Mouse (Mus musculus) limb, embryonic 12.5 days (tissue): ENCODE results near the gene Arhgef5. TPM values are rescaled to one million over a fixed set of nuclear protein-coding genes. Genes with fewer than 3 reads are reported as not detected.
"Not testable (repeated sequence)": the region's sequence is repeated elsewhere in the genome, so short reads cannot be mapped to it uniquely, and the experiment has no call there.

Experiments
- ATAC-seq: fragments of 200-750 bp; cut with Nextera tagmentation; 2 replicates; pipeline ENCODE4 v1.8.0; 2017; ENCODE audit warnings: low read depth, moderate TSS enrichment; ENCODE audit not compliant: insufficient number of reproducible peaks, insufficient read depth, low FRiP score, low TSS enrichment
- H3K27ac ChIP-seq: fragments of 300-500 bp; sonication (generic); 2 replicates; pipeline ENCODE4 v1.5.1; 2016; ENCODE audit warnings: mild to moderate bottlenecking, moderate library complexity
- H3K27me3 ChIP-seq: fragments of 300-500 bp; sonication (generic); 2 replicates; pipeline ENCODE4 v1.6.1; 2016; ENCODE audit warnings: mild to moderate bottlenecking, moderate library complexity
- H3K36me3 ChIP-seq: fragments of 300-500 bp; sonication (generic); 2 replicates; pipeline ENCODE4 v1.6.1; 2016; ENCODE audit warnings: mild to moderate bottlenecking, moderate library complexity
- H3K4me1 ChIP-seq: fragments of 300-500 bp; sonication (generic); replicated peaks from 2 replicates; pipeline ENCODE4 v1.6.1; 2016
- H3K4me2 ChIP-seq: fragments of 300-500 bp; sonication (generic); 2 replicates; pipeline ENCODE4 v1.6.1; 2016; ENCODE audit warnings: mild to moderate bottlenecking, moderate library complexity
- H3K4me3 ChIP-seq: fragments of 300-500 bp; sonication (generic); replicated peaks from 2 replicates; pipeline ENCODE4 v1.5.1; 2016; ENCODE audit warnings: mild to moderate bottlenecking
- H3K9ac ChIP-seq: fragments of 300-500 bp; sonication (generic); replicated peaks from 2 replicates; pipeline ENCODE4 v1.6.1; 2016; ENCODE audit warnings: mild to moderate bottlenecking, moderate library complexity
- H3K9me3 ChIP-seq: fragments of 300-500 bp; sonication (generic); 2 replicates; pipeline ENCODE4 v1.6.1; 2016; ENCODE audit warnings: mild to moderate bottlenecking, moderate library complexity
- WGBS: fragments of 180-500 bp; shearing (Covaris S2); methylation state at CpG from one replicate; pipeline ENCODE4 v1.1.7; 2016; 5-methylcytosine and 5-hydroxymethylcytosine counted together
- polyA plus RNA-seq: library from polyadenylated mRNA; unstranded; fragments of >200 nt; fragmentation: Nextera tagmentation; extraction: Ambion mirVana; gene quantifications from 2 replicates; pipeline ENCODE4 v1.2.1, GENCODE M21; 2016

Gene Arhgef5
- 7.4 and 8.7 TPM in 2 replicates for polyA plus RNA-seq

GRCm38 (mm10) chr6:43265363-43266041 lies at the start of gene Arhgef5:
TSS of gene Arhgef5 (plus strand) at chr6:43265582.
- Histone ChIP-seq H3K9me3 (no peaks in the 10 kb centered on the region), H3K27ac (no peak within 1 kb of the TSS), H3K4me2 (peak within 1 kb of the TSS; percentile 83), H3K36me3 (no peaks in the 10 kb centered on the region), H3K27me3 (0 out of 2 replicates have a peak, but pooled peaks cover 12% of the 10 kb centered on the region), H3K9ac (peak within 1 kb of the TSS; percentile 75), H3K4me1 (0 out of 2 replicates have a peak, but pooled peaks cover 7% of the 10 kb centered on the region), H3K4me3 (peak within 1 kb of the TSS; percentile 61)
- ATAC-seq, result peak; percentile 85
- under 1% methylated on average over 47 of the region's 48 CpGs for WGBS

DNA sequence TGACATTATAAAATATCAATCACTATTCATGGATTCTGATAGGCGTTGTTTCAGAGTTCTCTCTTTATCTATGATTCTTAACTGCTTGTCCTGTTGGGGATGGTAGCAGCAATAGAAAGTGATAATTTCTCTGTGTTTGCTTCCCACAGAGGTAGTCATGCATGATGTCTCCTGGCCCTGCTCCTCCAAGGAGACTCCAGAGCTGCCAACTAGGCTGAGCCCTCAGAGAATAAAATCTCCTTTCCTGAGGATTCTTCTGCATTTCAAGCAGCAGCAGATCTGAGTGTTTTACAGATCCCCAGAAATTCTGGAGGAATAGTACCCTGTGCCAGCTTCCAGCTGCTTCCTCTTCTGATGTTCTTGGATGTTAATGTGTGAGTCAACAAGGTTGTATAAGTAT lies 34.1 kb upstream of the Arhgef5 start, which contains the start of gene Olfr47:
Olfr47 (plus strand) TSS at position 275 of the 400 bp plus-strand sequence.
- not testable (repeated sequence) for H3K27me3 ChIP-seq, H3K9me3 ChIP-seq, ATAC-seq, H3K4me3 ChIP-seq, H3K4me1 ChIP-seq, H3K27ac ChIP-seq, H3K9ac ChIP-seq, H3K4me2 ChIP-seq, H3K36me3 ChIP-seq
- 86% methylated on average over 1 of the region's 1 CpGs for WGBS

- Histone ChIP-seq H3K9me3 (no peaks in the 10 kb centered on the region), H3K9ac (no peak overlapping the region), H3K4me2 (no peak overlapping the region), H3K27ac (no peak overlapping the region), H3K36me3 (no peaks in the 10 kb centered on the region), H3K4me3 (no peak overlapping the region), H3K4me1 (no peaks in the 10 kb centered on the region), H3K27me3 (no peaks in the 10 kb centered on the region)
- 12% methylated on average over 4 of the region's 4 CpGs for WGBS
- no peak for ATAC-seq
Measured at GRCm38 (mm10) chr6:43242061-43242460, 23.3 kb upstream of the Arhgef5 start.

DNA sequence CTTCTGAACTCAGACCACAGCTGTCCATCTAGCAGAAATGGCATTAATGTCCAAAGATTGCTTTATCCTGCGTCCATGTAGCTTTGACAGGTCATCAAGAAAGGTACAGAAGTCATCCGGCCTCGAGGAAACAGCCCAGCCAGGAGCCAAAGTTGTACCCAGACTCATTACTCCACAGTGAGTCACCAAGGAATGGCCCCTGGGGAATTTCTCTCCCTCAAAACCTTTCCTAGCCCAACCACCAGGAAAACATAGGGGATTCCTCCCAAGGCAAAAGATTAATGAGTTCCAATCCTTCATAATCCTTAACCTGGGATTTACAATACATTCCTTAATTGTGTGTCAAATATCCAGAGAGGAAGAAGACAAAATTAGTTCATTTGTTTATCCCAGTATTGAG lies 18.0 kb upstream of the Arhgef5 start:
- H3K4me1 ChIP-seq, result no peaks in the 10 kb centered on the region
- no peak for ATAC-seq
- WGBS, result 73% methylated on average over 3 of the region's 3 CpGs
- no peaks in the 10 kb centered on the region for H3K27me3 ChIP-seq
- H3K9ac ChIP-seq, result no peak overlapping the region
- no peaks in the 10 kb centered on the region for H3K9me3 ChIP-seq
- H3K4me2 ChIP-seq, result no peak overlapping the region
- no peak overlapping the region for H3K27ac ChIP-seq
- no peaks in the 10 kb centered on the region for H3K36me3 ChIP-seq
- no peak overlapping the region for H3K4me3 ChIP-seq

DNA sequence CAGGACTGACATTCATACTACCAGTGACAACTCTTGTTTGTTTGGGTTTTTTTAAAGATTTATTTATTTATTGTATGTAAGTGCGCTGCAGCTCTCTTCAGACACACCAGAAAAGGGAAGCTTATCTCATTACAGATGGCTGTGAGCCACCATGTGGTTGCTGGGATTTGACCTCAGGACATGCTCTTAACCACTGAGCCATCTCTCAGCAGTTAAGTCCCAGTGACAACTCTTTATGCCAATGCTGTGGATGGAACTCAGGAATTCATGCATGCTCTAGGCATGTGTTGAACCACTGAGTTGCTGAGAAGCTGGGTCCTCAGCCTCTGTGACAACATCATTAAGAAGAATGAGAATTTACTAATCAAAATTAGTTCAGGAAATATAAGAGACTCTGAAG lies 12.4 kb upstream of the Arhgef5 start:
- H3K36me3 ChIP-seq, result no peaks in the 10 kb centered on the region
- H3K4me3 ChIP-seq, result no peak overlapping the region
- no peaks in the 10 kb centered on the region for H3K4me1 ChIP-seq
- ATAC-seq, result no peak
- H3K4me2 ChIP-seq, result no peak overlapping the region
- no peak overlapping the region for H3K9ac ChIP-seq
- no peaks in the 10 kb centered on the region for H3K9me3 ChIP-seq
- no peak overlapping the region for H3K27ac ChIP-seq
- no peaks in the 10 kb centered on the region for H3K27me3 ChIP-seq
- WGBS, result 78% methylated on average over 1 of the region's 1 CpGs

DNA sequence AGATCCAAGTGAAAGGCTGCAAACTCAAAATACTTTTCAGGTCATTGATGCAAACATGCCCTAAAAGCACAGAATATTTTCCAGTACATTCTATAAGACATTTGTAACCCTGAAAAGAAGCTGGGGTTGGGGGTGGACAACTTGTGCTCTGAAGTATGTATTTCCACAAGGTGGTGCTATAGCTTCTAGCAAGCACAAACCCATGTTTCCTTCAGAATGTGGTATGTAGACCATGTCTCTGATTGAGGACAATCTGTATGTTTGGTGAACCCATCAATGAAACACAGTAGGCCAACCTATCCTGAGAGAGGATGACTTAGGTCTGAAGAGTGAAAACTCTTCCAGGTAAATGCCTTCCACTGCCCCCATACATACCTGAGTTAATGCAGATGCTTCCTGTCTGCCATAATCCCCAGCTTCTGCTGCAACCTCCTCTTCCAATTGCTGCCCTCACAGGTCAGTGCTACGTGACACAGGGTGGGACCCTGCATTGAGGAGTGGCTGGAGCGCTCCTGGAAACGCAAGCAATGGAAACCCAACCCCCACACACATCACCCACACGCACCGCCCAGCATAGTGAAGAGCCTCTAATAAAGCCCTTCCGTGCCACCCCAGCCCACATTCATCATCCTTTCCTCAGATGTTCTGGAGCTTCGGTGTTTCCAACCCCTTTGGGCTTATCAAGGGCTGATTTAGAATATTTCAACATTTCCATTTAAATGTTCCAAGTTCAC lies 11.0 kb upstream of the Arhgef5 start:
- Histone ChIP-seq H3K9me3 (no peaks in the 10 kb centered on the region), H3K27me3 (no peaks in the 10 kb centered on the region), H3K9ac (no peak overlapping the region), H3K4me2 (no peak overlapping the region), H3K27ac (no peak overlapping the region), H3K4me1 (no peaks in the 10 kb centered on the region), H3K4me3 (no peak overlapping the region), H3K36me3 (no peaks in the 10 kb centered on the region)
- WGBS, result 65% methylated on average over 7 of the region's 7 CpGs
- no peak; the same call in 1 of the 2 replicates for ATAC-seq

DNA sequence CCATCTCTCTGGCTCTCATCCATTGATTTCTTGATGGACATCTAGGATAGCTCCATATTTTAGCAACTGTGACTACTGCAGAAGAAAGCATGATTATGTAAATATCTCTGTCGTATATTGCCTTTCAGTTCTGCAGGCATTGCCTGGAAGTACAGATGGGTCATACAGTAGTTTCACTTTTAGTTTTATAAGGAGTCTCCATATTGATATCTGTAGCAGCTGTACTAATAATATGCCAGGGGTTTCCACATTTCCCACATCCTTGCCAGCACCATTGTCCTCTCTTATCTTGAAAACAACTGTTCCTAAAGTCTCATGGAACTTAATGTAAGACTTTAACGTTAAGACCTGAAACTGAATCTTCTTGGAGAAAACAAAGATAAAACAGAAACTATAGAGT lies 4.6 kb upstream of the Arhgef5 start:
- Histone ChIP-seq H3K9me3 (no peaks in the 10 kb centered on the region), H3K4me1 (no peaks in the 10 kb centered on the region), H3K9ac (no peak overlapping the region), H3K36me3 (no peaks in the 10 kb centered on the region), H3K4me3 (no peak overlapping the region), H3K4me2 (no peak overlapping the region), H3K27ac (no peak overlapping the region), H3K27me3 (0 out of 2 replicates have a peak, but pooled peaks cover 7% of the 10 kb centered on the region)
- WGBS, result 67% methylated on average over 2 of the region's 2 CpGs
- ATAC-seq, result no peak

- peak; percentile 45; the same call in 1 of the 2 replicates for ATAC-seq
- 1% methylated on average over 8 of the region's 8 CpGs for WGBS
Measured at GRCm38 (mm10) chr6:43266356-43266755, 974 bp downstream of the Arhgef5 start.

GRCm38 (mm10) chr6:43272597-43272996 lies 7.2 kb downstream of the Arhgef5 start:
- H3K27me3 ChIP-seq, result no peaks in the 10 kb centered on the region

More at GRCm38 (mm10) chr6:43266356-43266755, 974 bp downstream of the Arhgef5 start:
- Histone ChIP-seq H3K9ac (peak overlapping the region; percentile 75; the same call in 1 of the 2 replicates), H3K4me1 (0 out of 2 replicates have a peak, but pooled peaks cover 7% of the 10 kb centered on the region), H3K4me3 (peak overlapping the region; percentile 61), H3K9me3 (no peaks in the 10 kb centered on the region), H3K4me2 (peak overlapping the region; percentile 83), H3K27ac (no peak overlapping the region), H3K27me3 (0 out of 2 replicates have a peak, but pooled peaks cover 12% of the 10 kb centered on the region), H3K36me3 (no peaks in the 10 kb centered on the region)

GRCm38 (mm10) chr6:43274123-43274522 lies 8.7 kb downstream of the Arhgef5 start:
- ATAC-seq, result no peak

More at GRCm38 (mm10) chr6:43272597-43272996, 7.2 kb downstream of the Arhgef5 start:
- ATAC-seq, result no peak
- Histone ChIP-seq H3K9me3 (no peaks in the 10 kb centered on the region), H3K4me3 (no peak overlapping the region), H3K4me1 (no peaks in the 10 kb centered on the region), H3K27ac (no peak overlapping the region), H3K4me2 (no peak overlapping the region), H3K9ac (no peak overlapping the region), H3K36me3 (peaks cover 13% of the 10 kb centered on the region; the same call in 1 of the 2 replicates)

DNA sequence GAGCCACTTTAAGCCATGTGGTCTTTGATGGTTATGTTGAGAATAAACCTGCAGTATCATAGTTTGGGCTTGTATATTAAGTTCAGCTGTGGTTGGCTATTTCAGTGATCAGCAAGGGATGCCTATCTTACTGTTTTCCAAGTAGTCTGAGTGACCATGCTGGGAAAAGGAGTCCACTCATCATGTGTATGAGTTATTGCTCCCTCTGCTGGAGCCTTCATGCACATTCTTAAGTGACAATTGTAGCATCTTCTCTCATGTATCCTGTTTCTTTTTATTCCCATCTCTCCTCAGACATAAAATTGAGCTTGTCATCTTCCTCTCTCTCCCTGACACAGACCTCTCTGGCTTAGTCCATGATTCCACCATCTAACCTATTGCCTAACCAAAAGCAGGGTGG lies 12.9 kb downstream of the Arhgef5 start:
- H3K4me3 ChIP-seq, result no peak overlapping the region
- no peak overlapping the region for H3K4me2 ChIP-seq
- ATAC-seq, result no peak
- H3K36me3 ChIP-seq, result peaks cover 31% of the 10 kb centered on the region; the same call in 1 of the 2 replicates
- no peak overlapping the region for H3K27ac ChIP-seq
- H3K27me3 ChIP-seq, result no peaks in the 10 kb centered on the region
- no peaks in the 10 kb centered on the region for H3K4me1 ChIP-seq
- H3K9me3 ChIP-seq, result no peaks in the 10 kb centered on the region
- H3K9ac ChIP-seq, result no peak overlapping the region

More at GRCm38 (mm10) chr6:43274123-43274522, 8.7 kb downstream of the Arhgef5 start:
- no peaks in the 10 kb centered on the region for H3K27me3 ChIP-seq
- H3K4me2 ChIP-seq, result no peak overlapping the region
- H3K9me3 ChIP-seq, result no peaks in the 10 kb centered on the region
- 92% methylated on average over 4 of the region's 4 CpGs for WGBS
- H3K4me1 ChIP-seq, result no peaks in the 10 kb centered on the region
- peaks cover 13% of the 10 kb centered on the region; the same call in 1 of the 2 replicates for H3K36me3 ChIP-seq
- H3K9ac ChIP-seq, result no peak overlapping the region
- H3K27ac ChIP-seq, result no peak overlapping the region
- no peak overlapping the region for H3K4me3 ChIP-seq
